Mouse (Mus musculus) liver, embryonic 14.5 days (tissue): ENCODE results near the gene Snca. TPM values are rescaled to one million over a fixed set of nuclear protein-coding genes. Genes with fewer than 3 reads are reported as not detected.
A peak's percentile ranks its signal among the peaks of the same experiment; 100 is the strongest.

Experiments
- ATAC-seq: fragments of 200-750 bp; cut with Nextera tagmentation; 2 replicates; pipeline ENCODE4 v1.8.0; 2017; ENCODE audit warnings: moderate number of reproducible peaks, mild to moderate bottlenecking, moderate library complexity; ENCODE audit not compliant: insufficient read depth
- DNase-seq, 3 experiments: peaks; one replicate each; pipeline ENCODE4 v3.0.0-alpha.2; 2012 to 2013; ENCODE audit warnings: low read depth in 3 of 3, low spot score in 3 of 3
- H3K27ac ChIP-seq: fragments of 300-500 bp; sonication (generic); 2 replicates; pipeline ENCODE4 v1.5.1; 2014; ENCODE audit warnings: moderate library complexity, mild to moderate bottlenecking, control low read depth, inconsistent platforms
- H3K27me3 ChIP-seq: fragments of 300-500 bp; sonication (generic); 2 replicates; pipeline ENCODE4 v1.6.1; 2014; ENCODE audit warnings: mild to moderate bottlenecking, low read length, moderate library complexity; ENCODE audit not compliant: control insufficient read depth, insufficient read depth
- H3K36me3 ChIP-seq: fragments of 300-500 bp; sonication (generic); replicated peaks from 2 replicates; pipeline ENCODE4 v1.6.1; 2014; ENCODE audit warnings: low read depth; ENCODE audit not compliant: control insufficient read depth, insufficient read depth
- H3K4me1 ChIP-seq, 2 experiments: fragments of 200-500 bp in 1 of 2; fragments of 300-500 bp in 1 of 2; sonication (generic) in 1 of 2; replicated peaks; 2 replicates each; pipeline ENCODE4 v1.6.1; 2012 to 2014; ENCODE audit warnings: antibody characterized with exemption in 1 of 2, inconsistent platforms in 1 of 2, low read length in 1 of 2; ENCODE audit not compliant: control insufficient read depth in 2 of 2, insufficient read depth in 2 of 2
- H3K4me2 ChIP-seq: fragments of 300-500 bp; sonication (generic); 2 replicates; pipeline ENCODE4 v1.6.1; 2014; ENCODE audit warnings: low read depth, mild to moderate bottlenecking, control low read depth, moderate library complexity
- H3K4me3 ChIP-seq, 2 experiments: fragments of 200-500 bp in 1 of 2; fragments of 300-500 bp in 1 of 2; sonication (generic) in 1 of 2; 2 replicates each; pipeline ENCODE4 v1.5.1; 2012 to 2014; ENCODE audit warnings: low read depth in 2 of 2, low read length in 2 of 2, mild to moderate bottlenecking in 2 of 2, control low read depth in 1 of 2, inconsistent platforms in 1 of 2, moderate library complexity in 1 of 2; ENCODE audit not compliant: insufficient read depth in 1 of 2
- H3K9ac ChIP-seq: fragments of 300-500 bp; sonication (generic); replicated peaks from 2 replicates; pipeline ENCODE4 v1.6.1; 2014; ENCODE audit warnings: mild to moderate bottlenecking, control low read depth, moderate library complexity
- H3K9me3 ChIP-seq: fragments of 300-500 bp; sonication (generic); 2 replicates; pipeline ENCODE4 v1.6.1; 2016; ENCODE audit warnings: low read length, mixed read lengths; ENCODE audit not compliant: control insufficient read depth
- CTCF ChIP-seq: IDR thresholded peaks from 2 replicates; pipeline ENCODE4 v1.5.1; 2016; ENCODE audit warnings: antibody characterized with exemption, low read depth, control low read depth
- EP300 ChIP-seq: IDR thresholded peaks from 2 replicates; pipeline ENCODE4 v1.6.1; 2016; ENCODE audit warnings: antibody characterized with exemption, low read depth
- WGBS: fragments of 180-500 bp; shearing (Covaris S2); extraction: QIAGEN DNeasy Blood & Tissue Kit; methylation state at CpG from one replicate; pipeline ENCODE4 v1.1.7; 2014; ENCODE audit not compliant: insufficient replicate concordance; 5-methylcytosine and 5-hydroxymethylcytosine counted together
- polyA plus RNA-seq, 2 experiments: library from polyadenylated mRNA; depleted of rRNA in 1 of 2; stranded (reverse) in 1 of 2; unstranded in 1 of 2; fragments of >200 nt; fragmentation: Nextera tagmentation in 1 of 2; extraction: Ambion mirVana in 1 of 2; gene quantifications; 2 replicates each; pipeline versions ENCODE4 v1.2.1 to v1.2.3; 2012 to 2014

Gene Snca
- polyA plus RNA-seq, 2 experiments, result 253 to 388 TPM

DNA sequence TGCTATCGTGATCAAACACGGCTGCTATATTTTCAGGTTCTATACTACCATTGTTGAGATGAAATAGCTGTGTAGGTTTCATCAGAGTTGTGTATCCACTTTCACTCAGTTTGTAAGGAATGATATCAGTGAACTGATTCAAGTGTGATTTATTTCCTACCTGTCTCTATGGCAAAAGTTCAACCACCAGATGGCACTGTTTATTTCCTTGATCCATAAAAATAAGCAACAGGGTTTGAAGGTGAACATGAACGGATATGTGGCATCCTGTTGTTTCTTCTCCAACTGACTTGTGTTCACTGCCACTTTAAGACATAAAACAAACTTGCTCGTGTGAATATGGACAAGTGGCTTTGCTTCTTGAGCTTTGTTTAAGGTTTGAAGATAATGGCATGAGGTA is 147.4 kb downstream of the Snca start:
- no peaks in the 10 kb centered on the region for H3K36me3 ChIP-seq
- DNase-seq (peak in 2 of 3 experiments; percentile 10 to 15), ATAC-seq (no peak)
- no peak overlapping the region for H3K4me2 ChIP-seq
- no peaks in the 10 kb centered on the region for H3K27me3 ChIP-seq
- WGBS, result 29% methylated on average over 4 of the region's 4 CpGs
- H3K4me1 ChIP-seq, result no peaks in the 10 kb centered on the region
- TF ChIP-seq CTCF (peak; percentile 48; the same call in 1 of the 2 replicates), EP300 (no peak)
- H3K4me3 ChIP-seq, result no peak overlapping the region
- no peaks in the 10 kb centered on the region for H3K9me3 ChIP-seq
- no peak overlapping the region for H3K9ac ChIP-seq
- H3K27ac ChIP-seq, result no peak overlapping the region

Other genes with a start within 250 kb of the Snca start
- gene Mmrn1, start 95.1 kb upstream of the Snca start, polyA plus RNA-seq (2012; rRNA removed), result 2.0 and 2.9 TPM in 2 replicates
- gene Mmrn1, start 95.1 kb upstream of the Snca start, polyA plus RNA-seq (2014; fragmentation: Nextera tagmentation; extraction: Ambion mirVana), result 5.0 and 6.9 TPM in 2 replicates